Mouse (Mus musculus) cerebellum, adult 11 months (tissue): ENCODE results near the gene Kif26b.

Source experiments
- DNase-seq: peaks from one replicate; pipeline ENCODE4 v3.0.0; 2022

Gene Kif26b

GRCm38 (mm10) chr1:178597757-178598156 is 68.8 kb downstream of the Kif26b start:
- no peak for DNase-seq

DNA sequence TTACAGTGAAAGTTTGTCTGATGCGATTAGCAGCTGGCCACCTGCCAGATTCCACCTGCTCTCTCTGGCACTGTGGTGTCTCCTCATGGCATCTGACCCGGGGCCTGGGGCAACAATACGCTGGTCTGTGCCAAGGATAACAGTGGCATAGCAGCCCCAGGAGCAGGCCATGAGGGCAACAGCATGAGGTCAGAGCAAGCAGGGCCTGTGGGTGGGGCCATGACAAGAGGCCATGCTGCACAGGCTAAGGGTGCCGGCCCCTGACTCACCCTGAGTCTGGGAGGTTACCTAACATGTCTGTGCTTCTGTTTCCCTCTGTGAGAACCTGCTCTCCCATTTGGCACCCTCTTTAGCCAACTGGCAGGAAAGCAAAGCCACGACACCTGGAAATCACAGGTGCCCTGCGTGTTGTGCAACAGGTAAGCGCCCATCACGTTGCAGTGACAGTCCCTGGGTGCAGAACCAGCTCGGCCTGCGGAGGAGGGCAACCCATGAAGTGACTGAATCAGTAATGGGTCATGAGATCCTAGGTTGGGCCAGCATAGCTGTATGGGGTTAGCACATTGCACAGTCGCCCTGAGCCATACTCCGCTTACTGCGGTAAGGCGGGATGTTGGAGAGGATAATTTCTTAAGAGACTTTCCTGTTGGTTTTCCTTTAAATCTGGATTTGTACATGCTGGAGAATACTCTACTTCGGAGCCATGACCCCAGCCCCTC is 72.1 kb downstream of the Kif26b start:
- DNase-seq: peak; percentile 54

DNA sequence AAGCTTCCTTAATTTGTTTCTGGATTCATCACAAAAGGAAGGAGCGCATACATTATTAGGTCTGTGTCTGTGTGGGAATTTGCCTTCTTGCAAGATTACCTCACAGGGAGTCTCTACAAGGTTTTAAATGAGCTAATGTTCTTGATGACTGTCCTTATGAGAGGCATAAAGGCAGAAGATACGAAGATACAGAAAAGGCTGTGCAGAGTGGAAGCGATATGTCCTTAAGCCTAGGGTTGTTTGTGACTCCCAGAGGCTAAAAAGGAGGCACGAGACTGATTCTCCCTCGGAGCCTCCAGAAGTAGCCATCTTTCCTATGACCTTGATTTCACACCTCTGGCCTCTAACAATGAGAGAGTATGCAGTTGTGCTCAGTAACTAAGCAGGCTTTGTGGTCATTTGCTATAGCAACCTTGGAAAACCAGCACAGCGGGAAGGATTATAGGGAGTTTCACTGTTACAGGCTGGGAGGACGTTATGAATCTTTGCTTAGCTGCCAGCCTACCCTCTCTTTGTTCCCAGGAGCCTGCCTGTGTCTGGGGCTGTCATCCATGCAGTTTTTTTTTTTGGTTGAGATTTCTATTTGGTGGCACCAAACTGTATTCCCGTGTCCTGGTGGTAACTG is 80.3 kb downstream of the Kif26b start:
- no peak for DNase-seq

DNA sequence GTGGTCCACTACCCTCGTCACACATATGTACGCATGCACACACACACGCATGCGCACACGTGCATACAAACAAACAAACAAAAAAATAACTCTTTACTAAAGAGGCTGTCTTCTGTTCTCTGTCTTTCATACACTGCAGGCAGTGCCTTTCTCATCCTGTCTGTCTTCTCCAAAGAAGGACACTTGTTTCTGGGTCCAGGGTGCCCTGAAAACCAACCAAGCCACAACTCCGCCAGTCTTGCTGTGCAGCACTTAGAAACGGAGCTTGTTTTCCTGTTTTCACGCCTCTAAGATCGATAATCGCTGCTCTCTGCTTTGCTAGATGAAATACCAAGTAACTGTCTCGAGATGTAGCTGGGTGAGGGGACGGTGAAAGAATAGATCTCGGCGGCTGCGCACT is 82.6 kb downstream of the Kif26b start:
- DNase-seq: no peak

DNA sequence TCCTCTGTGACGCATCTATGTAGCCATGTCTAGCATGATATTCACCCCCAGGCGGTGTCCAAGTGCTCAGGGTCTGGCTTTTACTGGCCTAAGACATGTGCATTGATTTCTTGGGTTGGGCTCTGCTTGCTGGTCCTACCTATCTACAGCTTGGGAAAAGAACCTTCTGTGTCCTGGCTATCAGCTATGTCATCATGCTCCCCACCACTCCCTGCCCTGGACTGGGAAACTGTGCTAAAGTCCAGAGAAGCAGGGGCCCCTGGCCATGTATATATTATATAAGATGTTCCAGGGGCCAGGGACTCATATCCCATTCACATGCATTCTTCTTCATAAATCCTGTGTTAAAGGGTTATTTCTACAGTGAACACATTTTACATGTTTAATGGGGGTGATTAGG is 92.4 kb downstream of the Kif26b start:
- DNase-seq: no peak

DNA sequence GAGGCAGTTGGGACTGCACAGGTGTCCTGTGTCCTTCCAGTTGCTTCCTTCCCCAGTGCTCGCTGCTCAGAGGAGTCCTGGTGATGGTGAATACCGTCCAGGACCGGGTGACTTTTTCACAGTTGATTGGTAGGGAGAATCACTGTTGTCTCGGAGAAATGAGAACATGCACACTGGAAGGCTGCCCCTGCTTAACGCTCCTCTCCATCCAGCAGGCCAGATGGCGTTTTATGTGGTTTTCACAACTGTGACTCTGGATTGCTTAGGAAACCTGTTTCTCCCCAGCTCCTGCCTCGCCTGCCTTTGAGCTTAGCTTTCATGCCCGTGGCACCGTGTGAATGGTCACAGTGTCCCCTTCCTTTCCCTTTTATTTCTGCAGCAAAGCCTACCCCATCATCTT is 95.0 kb downstream of the Kif26b start:
- DNase-seq: no peak

GRCm38 (mm10) chr1:178626961-178627381 is 98.0 kb downstream of the Kif26b start:
- DNase-seq: no peak

DNA sequence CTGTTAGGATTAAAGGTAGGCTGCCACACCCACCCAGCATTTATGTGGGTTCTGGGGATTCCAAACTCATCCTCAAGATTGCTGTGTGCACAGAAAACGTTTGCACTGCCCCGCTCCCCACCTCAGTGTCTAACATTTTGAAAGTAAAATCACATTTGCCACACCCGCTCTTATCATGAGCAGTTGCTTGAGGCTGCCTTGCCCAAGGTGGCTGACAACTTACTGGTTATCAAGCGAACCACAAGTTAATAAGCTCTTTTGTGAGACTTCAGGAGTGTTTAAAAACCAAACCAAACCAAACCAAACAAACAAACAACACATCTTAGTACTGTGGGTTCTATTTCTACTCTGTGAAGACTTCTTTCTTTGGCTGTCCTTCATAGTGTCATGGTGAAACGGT is 101.1 kb downstream of the Kif26b start:
- no peak for DNase-seq

GRCm38 (mm10) chr1:178631863-178632262 is 102.9 kb downstream of the Kif26b start:
- DNase-seq: no peak

- DNase-seq: no peak
Measured at GRCm38 (mm10) chr1:178634359-178635085, 105.6 kb downstream of the Kif26b start.

DNA sequence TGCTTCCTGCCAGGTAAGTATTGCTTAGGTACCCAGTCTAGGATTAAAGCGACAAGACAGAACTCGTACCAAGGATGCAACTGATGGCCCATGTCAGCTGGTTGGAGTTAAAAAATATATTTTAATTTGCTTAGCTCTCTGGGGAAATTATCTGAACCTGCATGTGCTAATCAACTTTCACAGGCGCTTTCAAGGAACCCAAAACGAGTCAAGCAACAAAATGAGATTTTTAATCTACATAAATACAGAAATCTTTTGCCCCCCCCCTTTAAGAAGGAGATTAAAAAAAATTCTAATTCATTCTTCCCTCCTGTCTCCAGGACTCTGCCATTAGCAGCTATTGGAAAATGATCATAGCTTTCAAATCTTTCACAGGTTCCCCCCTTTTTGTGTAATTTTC is 106.5 kb downstream of the Kif26b start:
- DNase-seq: no peak

- DNase-seq: no peak
Measured at GRCm38 (mm10) chr1:178637293-178637692, 108.4 kb downstream of the Kif26b start.

- no peak for DNase-seq
Measured at GRCm38 (mm10) chr1:178639951-178640350, 111.0 kb downstream of the Kif26b start.

DNA sequence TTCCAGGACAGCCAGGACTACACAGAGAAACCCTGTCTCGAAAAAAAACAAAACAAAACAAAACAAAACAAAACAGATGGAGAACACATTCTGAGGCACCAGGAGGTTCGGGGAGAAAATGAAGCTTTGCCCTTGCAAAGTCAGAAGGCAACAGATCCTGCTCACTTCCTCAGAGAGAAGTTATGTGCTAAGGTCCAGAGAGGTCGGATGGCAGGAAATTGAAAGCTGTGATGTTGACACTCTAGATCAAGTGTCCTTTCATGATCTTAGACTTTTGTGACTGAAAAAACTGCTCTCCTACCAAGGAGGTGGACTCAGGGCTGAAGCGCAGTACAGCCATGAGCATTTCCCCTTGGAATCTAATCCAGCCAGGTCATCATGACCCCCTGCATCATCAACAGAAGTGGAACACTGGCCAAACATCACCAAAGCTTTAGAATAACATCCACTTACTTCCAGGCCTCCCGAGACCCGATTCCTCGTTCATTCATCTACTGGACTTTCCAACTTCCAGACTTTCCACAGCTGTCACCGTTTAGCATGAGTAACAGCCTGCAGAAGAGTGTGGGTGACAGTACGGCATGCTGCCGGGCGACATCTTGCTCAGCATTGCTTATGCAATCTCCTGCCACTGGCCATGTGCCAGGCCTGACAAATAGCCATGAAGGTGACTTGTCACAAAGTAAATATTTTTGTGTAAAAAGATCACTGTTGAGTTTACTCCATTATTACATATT is 112.0 kb downstream of the Kif26b start:
- peak; percentile 44 for DNase-seq

- DNase-seq: no peak
Measured at GRCm38 (mm10) chr1:178641788-178642187, 112.9 kb downstream of the Kif26b start.

- DNase-seq: no peak
Measured at GRCm38 (mm10) chr1:178644954-178645353, 116.0 kb downstream of the Kif26b start.

DNA sequence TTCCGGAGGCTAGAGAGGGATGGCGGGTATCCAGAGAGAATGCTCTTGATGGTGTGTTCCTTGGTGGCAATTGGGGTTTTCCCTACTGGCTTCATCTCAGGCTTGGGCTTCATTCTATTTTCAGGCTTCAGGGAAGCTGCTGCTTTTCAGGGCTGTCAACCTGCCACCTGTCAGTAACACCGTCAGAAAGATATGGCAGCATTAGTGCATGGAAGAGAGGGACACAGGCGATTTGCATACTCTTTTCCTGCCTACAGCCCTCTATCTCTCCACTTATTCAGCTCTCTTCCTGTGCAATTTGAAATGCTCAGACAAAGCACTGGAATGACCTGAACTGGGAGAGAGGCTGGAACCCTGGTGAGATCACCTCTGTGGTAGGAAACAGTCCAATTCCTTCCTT is 117.7 kb downstream of the Kif26b start:
- DNase-seq: no peak

- no peak for DNase-seq
Measured at GRCm38 (mm10) chr1:178655525-178655924, 126.6 kb downstream of the Kif26b start.

DNA sequence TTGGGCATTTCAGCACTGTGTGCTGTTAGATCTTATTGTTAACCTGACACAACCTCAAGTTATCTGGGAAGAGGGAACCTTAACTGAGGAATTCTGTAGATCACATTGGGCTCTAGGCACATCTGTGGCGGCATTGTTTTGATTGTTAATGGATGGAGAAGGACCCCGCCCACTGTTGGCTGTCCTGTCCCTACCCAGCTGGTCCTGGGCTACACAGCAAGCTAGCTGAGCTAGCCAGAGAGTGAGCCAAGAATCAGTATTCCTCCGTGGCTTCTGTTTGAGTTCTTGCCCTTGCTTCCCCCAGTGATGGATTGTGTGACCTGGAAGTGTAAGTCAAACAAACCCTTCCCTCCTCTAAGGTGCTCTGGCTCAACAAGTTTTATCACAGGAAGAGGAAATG is 132.1 kb downstream of the Kif26b start:
- DNase-seq: no peak

GRCm38 (mm10) chr1:178661556-178661955 is 132.6 kb downstream of the Kif26b start:
- no peak for DNase-seq

- DNase-seq: no peak
Measured at GRCm38 (mm10) chr1:178663539-178663938, 134.6 kb downstream of the Kif26b start.

DNA sequence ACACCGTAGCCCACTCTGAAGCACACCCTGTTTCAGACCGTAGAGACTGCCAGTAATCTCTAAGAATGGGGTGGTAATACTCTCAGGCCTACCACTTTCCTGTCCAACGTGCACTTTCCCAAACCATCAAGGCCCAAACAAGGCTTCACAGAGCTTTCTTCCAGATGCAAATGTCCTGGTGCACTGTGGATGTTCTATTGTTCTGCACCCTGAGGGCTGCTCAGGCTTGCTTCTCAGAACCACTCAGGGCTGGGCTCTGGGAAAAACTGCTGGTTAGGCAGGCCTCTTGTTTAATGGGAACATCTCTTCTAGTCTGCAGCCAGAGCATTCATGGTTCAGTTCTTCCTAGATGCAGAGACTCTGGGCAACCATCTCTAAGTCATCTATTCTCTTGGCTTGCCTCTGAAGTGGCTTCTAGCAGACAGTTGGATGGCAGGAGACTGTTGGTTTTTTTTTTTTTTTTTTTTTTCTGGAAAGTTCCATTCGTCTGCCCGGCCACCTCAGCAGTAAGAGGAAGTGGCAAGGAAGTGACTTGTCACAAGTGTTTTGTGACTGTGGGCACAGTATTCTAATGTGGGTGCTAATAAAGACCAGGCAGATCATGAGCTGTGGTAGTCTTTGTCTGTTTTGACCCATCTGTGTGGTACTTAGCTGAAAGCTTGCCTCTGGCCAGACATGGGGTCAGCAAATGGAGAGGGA is 135.5 kb downstream of the Kif26b start:
- DNase-seq: no peak

- DNase-seq: no peak
Measured at GRCm38 (mm10) chr1:178666524-178666923, 137.6 kb downstream of the Kif26b start.
